Mouse (Mus musculus) embryonic facial prominence, embryonic 14.5 days (tissue): ENCODE data around the gene Slc24a4. TPM values are rescaled to one million over a fixed set of nuclear protein-coding genes. Genes with fewer than 3 reads are reported as not detected.

Source experiments
- ATAC-seq: fragments of 200-750 bp; cut with Nextera tagmentation; 2 replicates; pipeline ENCODE4 v1.8.0; 2017; ENCODE audit warnings: low read depth, moderate number of reproducible peaks, moderate TSS enrichment
- DNase-seq: peaks from one replicate; pipeline ENCODE4 v3.0.0-alpha.2; 2015; ENCODE audit warnings: low spot score
- H3K27ac ChIP-seq: fragments of 300-500 bp; sonication (generic); replicated peaks from 2 replicates; pipeline ENCODE4 v1.5.1; 2014; ENCODE audit warnings: low read depth, mild to moderate bottlenecking, low read length, moderate library complexity
- H3K27me3 ChIP-seq: fragments of 300-500 bp; sonication (generic); replicated peaks from 2 replicates; pipeline ENCODE4 v1.6.1; 2014; ENCODE audit warnings: low read length; ENCODE audit not compliant: control insufficient read depth, insufficient read depth
- H3K36me3 ChIP-seq: fragments of 300-500 bp; sonication (generic); 2 replicates; pipeline ENCODE4 v1.6.1; 2014; ENCODE audit warnings: low read length, mixed read lengths; ENCODE audit not compliant: control insufficient read depth, insufficient read depth
- H3K4me1 ChIP-seq: fragments of 300-500 bp; sonication (generic); 2 replicates; pipeline ENCODE4 v1.6.1; 2014; ENCODE audit warnings: antibody characterized with exemption, low read length; ENCODE audit not compliant: control insufficient read depth, insufficient read depth
- H3K4me2 ChIP-seq: fragments of 300-500 bp; sonication (generic); 2 replicates; pipeline ENCODE4 v1.6.1; 2014; ENCODE audit warnings: low read depth, mild to moderate bottlenecking, low read length, moderate library complexity, mixed read lengths
- H3K4me3 ChIP-seq: fragments of 300-500 bp; sonication (generic); 2 replicates; pipeline ENCODE4 v1.5.1; 2014; ENCODE audit warnings: low read depth, mild to moderate bottlenecking, low read length
- H3K9ac ChIP-seq: fragments of 300-500 bp; sonication (generic); 2 replicates; pipeline ENCODE4 v1.6.1; 2014; ENCODE audit warnings: low read depth, mild to moderate bottlenecking, low read length, moderate library complexity, mixed read lengths
- H3K9me3 ChIP-seq: fragments of 300-500 bp; sonication (generic); 2 replicates; pipeline ENCODE4 v1.6.1; 2016; ENCODE audit warnings: low read length; ENCODE audit not compliant: control insufficient read depth
- WGBS: fragments of 180-500 bp; shearing (Covaris S2); extraction: QIAGEN DNeasy Blood & Tissue Kit; methylation state at CpG from one replicate; pipeline ENCODE4 v1.1.7; 2014; 5-methylcytosine and 5-hydroxymethylcytosine counted together
- polyA plus RNA-seq: library from polyadenylated mRNA; unstranded; fragments of >200 nt; fragmentation: Nextera tagmentation; extraction: Ambion mirVana; gene quantifications from 2 replicates; pipeline ENCODE4 v1.2.1, GENCODE M21; 2014

Gene Slc24a4
- polyA plus RNA-seq, 1 experiment from 2014 or later, result 0.65 TPM

- 38% methylated on average over 7 of the region's 7 CpGs for WGBS
- Histone ChIP-seq H3K9ac (no peak overlapping the region), H3K27ac (no peak overlapping the region), H3K4me2 (no peak overlapping the region), H3K27me3 (no peaks in the 10 kb centered on the region), H3K4me3 (no peak overlapping the region), H3K4me1 (peaks cover 13% of the 10 kb centered on the region), H3K9me3 (peaks cover 6% of the 10 kb centered on the region), H3K36me3 (no peaks in the 10 kb centered on the region)
- ATAC-seq (no peak), DNase-seq (peak; percentile 48)
Measured at GRCm38 (mm10) chr12:102280867-102281503, 152.5 kb downstream of the Slc24a4 start.

GRCm38 (mm10) chr12:102282126-102282525 lies 153.6 kb downstream of the Slc24a4 start:
- peak overlapping the region; percentile 97 for H3K4me2 ChIP-seq
- H3K9me3 ChIP-seq, result peaks cover 6% of the 10 kb centered on the region
- H3K27ac ChIP-seq, result no peak overlapping the region
- no peak overlapping the region for H3K9ac ChIP-seq
- DNase-seq (no peak), ATAC-seq (no peak)
- peak overlapping the region; percentile 60; the same call in 1 of the 2 replicates for H3K4me3 ChIP-seq
- 75% methylated on average over 2 of the region's 2 CpGs for WGBS
- peaks cover 24% of the 10 kb centered on the region for H3K4me1 ChIP-seq
- no peaks in the 10 kb centered on the region for H3K36me3 ChIP-seq
- H3K27me3 ChIP-seq, result no peaks in the 10 kb centered on the region

DNA sequence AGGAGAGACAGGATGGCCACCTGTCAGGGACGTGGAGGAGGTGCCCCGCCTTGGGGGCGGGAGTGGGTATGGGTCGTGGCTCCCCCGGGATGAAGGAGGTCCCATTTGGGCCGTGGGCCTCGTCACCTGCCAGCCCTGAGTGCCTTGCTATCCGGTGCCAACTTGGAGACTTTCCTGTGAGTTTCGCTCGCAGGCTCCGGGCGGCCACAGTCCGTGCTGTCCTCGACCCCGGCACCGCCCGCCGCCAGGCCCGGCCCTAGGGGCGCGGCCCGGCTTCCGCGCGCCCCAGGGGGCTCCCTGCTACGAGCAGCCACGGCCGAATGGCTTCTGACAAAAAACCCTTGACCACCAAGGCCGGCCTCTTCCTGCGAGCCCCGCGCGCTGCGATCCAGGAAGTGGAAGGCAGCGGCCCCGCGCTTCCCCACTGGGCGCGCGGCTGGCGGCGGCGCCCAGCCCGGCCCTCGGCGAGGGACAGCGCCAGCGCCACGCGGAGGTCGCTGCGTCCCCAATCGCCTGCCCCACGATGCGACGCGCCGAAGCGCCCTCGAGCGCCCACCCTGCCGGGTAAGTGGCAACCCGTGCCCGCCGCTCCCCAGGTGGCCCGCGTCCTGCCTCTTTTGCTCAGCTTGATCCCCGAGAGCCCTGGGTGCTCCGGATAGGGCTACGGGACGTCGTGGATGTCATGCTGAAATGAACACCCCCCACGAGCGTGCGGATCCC lies 154.4 kb downstream of the Slc24a4 start, which contains the start of gene Rin3:
TSS of gene Rin3 (plus strand) at position 286 of the 720 bp plus-strand sequence.
- H3K4me2 ChIP-seq, result peak within 1 kb of the TSS; percentile 97
- peak within 1 kb of the TSS; percentile 60 for H3K4me3 ChIP-seq
- no peaks in the 10 kb centered on the region for H3K36me3 ChIP-seq
- H3K9me3 ChIP-seq, result peaks cover 6% of the 10 kb centered on the region
- ATAC-seq, result peak; percentile 48
- H3K9ac ChIP-seq, result peak within 1 kb of the TSS; percentile 81
- peak within 1 kb of the TSS; percentile 63 for H3K27ac ChIP-seq
- 2% methylated on average over 16 of the region's 75 CpGs for whole genome bisulfite sequencing
- H3K4me1 ChIP-seq, result peaks cover 25% of the 10 kb centered on the region
- peak; percentile 45 for DNase-seq
- H3K27me3 ChIP-seq, result no peaks in the 10 kb centered on the region

- H3K27me3 ChIP-seq, result no peaks in the 10 kb centered on the region
- peak overlapping the region; percentile 63 for H3K27ac ChIP-seq
- peak; percentile 54; the same call in 1 of the 2 replicates for ATAC-seq
- peak overlapping the region; percentile 60 for H3K4me3 ChIP-seq
- peak overlapping the region; percentile 81 for H3K9ac ChIP-seq
- H3K4me2 ChIP-seq, result peak overlapping the region; percentile 97
- no peaks in the 10 kb centered on the region for H3K36me3 ChIP-seq
- H3K9me3 ChIP-seq, result peaks cover 2% of the 10 kb centered on the region; the same call in 1 of the 2 replicates
- H3K4me1 ChIP-seq, result peaks cover 25% of the 10 kb centered on the region
- DNase-seq, result peak; percentile 82
- WGBS, result 7% methylated on average over 16 of the region's 24 CpGs
Measured at GRCm38 (mm10) chr12:102283483-102284266, 155.1 kb downstream of the Slc24a4 start.

GRCm38 (mm10) chr12:102284267-102284610 lies 155.7 kb downstream of the Slc24a4 start:
- no peaks in the 10 kb centered on the region for H3K27me3 ChIP-seq
- H3K36me3 ChIP-seq, result no peaks in the 10 kb centered on the region
- H3K9ac ChIP-seq, result peak overlapping the region; percentile 81
- H3K27ac ChIP-seq, result no peak overlapping the region
- 27% methylated on average over 9 of the region's 9 CpGs for WGBS
- H3K4me2 ChIP-seq, result peak overlapping the region; percentile 97
- no peak for ATAC-seq
- peaks cover 25% of the 10 kb centered on the region for H3K4me1 ChIP-seq
- no peaks in the 10 kb centered on the region for H3K9me3 ChIP-seq
- DNase-seq, result no peak
- peak overlapping the region; percentile 60 for H3K4me3 ChIP-seq

GRCm38 (mm10) chr12:102284618-102285159 lies 156.2 kb downstream of the Slc24a4 start:
- Histone ChIP-seq H3K4me2 (peak overlapping the region; percentile 97), H3K27ac (no peak overlapping the region), H3K4me3 (peak overlapping the region; percentile 60), H3K9ac (peak overlapping the region; percentile 81; the same call in 1 of the 2 replicates), H3K4me1 (peaks cover 25% of the 10 kb centered on the region), H3K27me3 (no peaks in the 10 kb centered on the region), H3K36me3 (no peaks in the 10 kb centered on the region), H3K9me3 (no peaks in the 10 kb centered on the region)
- DNase-seq (no peak), ATAC-seq (no peak)
- WGBS, result 49% methylated on average over 3 of the region's 3 CpGs

DNA sequence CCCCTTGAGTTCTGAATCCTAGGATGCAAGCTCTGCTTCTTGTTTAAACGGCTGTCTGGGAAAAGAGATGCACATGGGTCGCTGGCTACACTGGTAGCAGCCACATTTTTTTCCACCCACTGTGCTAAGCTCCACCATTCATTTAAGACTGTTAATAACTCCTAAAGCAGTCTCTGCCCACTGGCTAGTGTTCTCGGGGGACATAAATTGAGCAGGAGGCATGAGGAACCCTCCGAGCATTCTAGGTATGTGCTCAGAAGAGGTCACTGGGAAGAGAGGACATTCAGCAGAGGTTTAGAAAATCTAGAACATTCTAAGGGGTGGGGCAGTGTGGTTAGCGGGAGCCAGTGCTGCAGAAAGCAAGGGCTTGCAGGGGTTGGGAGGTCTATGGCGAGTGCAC lies 156.8 kb downstream of the Slc24a4 start:
- Histone ChIP-seq H3K9me3 (no peaks in the 10 kb centered on the region), H3K27me3 (no peaks in the 10 kb centered on the region), H3K4me2 (no peak overlapping the region), H3K4me3 (no peak overlapping the region), H3K9ac (no peak overlapping the region), H3K27ac (no peak overlapping the region), H3K36me3 (no peaks in the 10 kb centered on the region), H3K4me1 (peaks cover 25% of the 10 kb centered on the region)
- no peak for DNase-seq
- ATAC-seq, result no peak
- whole genome bisulfite sequencing, result 74% methylated on average over 6 of the region's 6 CpGs

GRCm38 (mm10) chr12:102285779-102286178 lies 157.2 kb downstream of the Slc24a4 start:
- no peaks in the 10 kb centered on the region for H3K36me3 ChIP-seq
- no peak overlapping the region for H3K4me2 ChIP-seq
- no peak overlapping the region for H3K9ac ChIP-seq
- ATAC-seq, result no peak
- DNase-seq, result no peak
- H3K4me3 ChIP-seq, result no peak overlapping the region
- no peaks in the 10 kb centered on the region for H3K9me3 ChIP-seq
- H3K27ac ChIP-seq, result no peak overlapping the region
- H3K27me3 ChIP-seq, result no peaks in the 10 kb centered on the region
- H3K4me1 ChIP-seq, result peaks cover 25% of the 10 kb centered on the region
- WGBS, result 69% methylated on average over 5 of the region's 5 CpGs
